ENCODE assay signal across 19 mouse cellular contexts in the genomic region with DNA sequence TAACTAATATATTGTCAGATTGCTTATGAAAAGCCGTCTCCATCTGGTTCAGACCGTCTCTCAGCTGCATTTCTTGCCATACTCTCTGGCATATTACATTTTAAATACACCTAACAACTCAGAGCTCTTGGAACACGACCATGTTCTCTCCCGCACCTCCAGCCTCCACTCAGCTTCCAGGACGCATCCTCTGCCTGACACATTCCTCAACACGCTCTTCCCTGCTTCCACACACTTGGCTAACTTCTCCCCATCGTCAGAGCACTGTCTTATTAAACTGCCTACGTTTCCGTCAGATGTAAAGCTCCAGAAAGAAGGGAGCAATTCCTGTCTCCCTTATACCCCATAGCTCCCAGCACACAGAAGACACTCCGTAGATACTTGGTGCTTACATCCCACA. TPM values are rescaled to one million over a fixed set of nuclear protein-coding genes. Genes with fewer than 3 reads are reported as not detected.
A peak's percentile ranks its signal among the peaks of the same experiment; 100 is the strongest.
DNase-seq lines count a peak whose midpoint lies in the region; ATAC-seq and TF ChIP-seq lines count a peak whose summit lies in the region.
"Had no signal": no experiment of that assay in that cellular context is flagged by ENCODE, and none has a peak within 500 bp of the region (broad histone marks: within the 10 kb centered on the region; RNA-seq: fewer than 3 reads in every experiment).

No protein-coding gene starts in this region.

- H3K4me3 ChIP-seq in thymus, adult 2 months (ENCODE audit: control insufficient read depth, insufficient read depth, low read length): no peak overlapping the region
- H3K4me3 ChIP-seq: embryonic facial prominence, embryonic 15.5 days; heart, embryonic 13.5 days; layer of hippocampus, adult 2 months; neural tube, embryonic 12.5 days had no signal

- ATAC-seq in cerebellum, adult (ENCODE audit: insufficient number of reproducible peaks, low FRiP score, low TSS enrichment): 0 out of 2 replicates have a peak, but pooled peaks have one; percentile 36

- TF ChIP-seq CTCF in thymus, adult 2 months (IDR thresholded peaks at IDR 0.05; ENCODE audit: borderline replicate concordance, control insufficient read depth, extremely low read depth, insufficient read depth, low read length, poor library complexity): no peak

- no peaks in the 10 kb centered on the region for H3K27me3 ChIP-seq in thymus, adult 2 months (ENCODE audit: control insufficient read depth, insufficient read depth, low read length)
- H3K27me3 ChIP-seq: embryonic facial prominence, embryonic 15.5 days; heart, embryonic 13.5 days; neural tube, embryonic 12.5 days had no signal

- DNase-seq in cerebellum, adult 18-20 months: no peak
- DNase-seq in left cerebral cortex, adult 11 months (ENCODE audit: low spot score): peak; percentile 25
- no peak for DNase-seq in left cerebral cortex, postnatal 4 days
- DNase-seq in brain, adult 2 months (ENCODE audit: low read depth, low spot score): peak; percentile 87
- peak; percentile 49 to 53 for DNase-seq in right cerebral cortex, adult 2 months (ENCODE audit: low spot score in 2 of 2)
- no peak for DNase-seq in ovary, adult 18-20 months (ENCODE audit: low spot score)
- DNase-seq in thymus, adult 2 months: no peak

- H3K27ac ChIP-seq in thymus, adult 2 months (ENCODE audit: control insufficient read depth, insufficient read depth, low read length): no peak overlapping the region
- H3K27ac ChIP-seq: embryonic facial prominence, embryonic 15.5 days; heart, embryonic 13.5 days; liver, embryonic 14.5 days; neural tube, embryonic 12.5 days had no signal

- H3K4me1 ChIP-seq in thymus, adult 2 months (replicated peaks; ENCODE audit: control insufficient read depth, insufficient read depth, low read length): no peaks in the 10 kb centered on the region
- H3K4me1 ChIP-seq: heart, embryonic 13.5 days; neural tube, embryonic 12.5 days had no signal

- peaks cover 33% of the 10 kb centered on the region for H3K36me3 ChIP-seq in thymus, adult 2 months (ENCODE audit: control insufficient read depth, insufficient read depth, low read length)

- no peak for TF ChIP-seq POLR2A in thymus, adult 2 months (IDR thresholded peaks at IDR 0.05; ENCODE audit: control insufficient read depth, extremely low read depth, insufficient read depth, low read length, poor library complexity)

- intact Hi-C loops in left cerebral cortex, postnatal 4 days (cut with DNase I): loop anchor here (2.0 to 5.0 kb wide), 5 partner anchors 96 to 551 kb away; a partner anchor contains a TSS

- 96% methylated on average over 10 of the region's 10 CpGs for WGBS in thymus, adult 2 months

RNA-seq across cellular contexts. Expression of a gene that starts 14.9 kb away (rescaled TPM):
- total RNA-seq in left cerebral cortex, postnatal 4 days (2021): 100 to 1,000 TPM; 115 to 118 TPM
- 167 and 194 TPM in 2 replicates for polyA plus RNA-seq in thymus, adult 2 months (2012; rRNA removed)

RNA-seq across cellular contexts. Expression of a gene that starts 15.6 kb away (rescaled TPM):
- 10 to 100 TPM; 24.4 to 27.4 TPM for total RNA-seq in left cerebral cortex, postnatal 4 days (2021)
- polyA plus RNA-seq in thymus, adult 2 months (2012; rRNA removed): 13.8 and 14.7 TPM in 2 replicates

RNA-seq across cellular contexts. Expression of a gene that starts 45.6 kb away (rescaled TPM):
- total RNA-seq in left cerebral cortex, postnatal 4 days (2021): not detected
- polyA plus RNA-seq in thymus, adult 2 months (2012; rRNA removed): 0.92 and 1.0 TPM in 2 replicates
- total RNA-seq: adrenal gland, adult 8-10 months; granulocyte monocyte progenitor cell, adult 5-6 weeks; layer of hippocampus, adult 2 months; megakaryocyte, adult 5-6 weeks; midbrain, postnatal 0 days had no signal
- polyA plus RNA-seq: heart, embryonic 13.5 days; kidney, embryonic 16.5 days; limb, embryonic 11.5 days; liver, embryonic 14.5 days; midbrain, postnatal 0 days; neural tube, embryonic 12.5 days had no signal

Comparison
In these comparisons a context has a peak if more than half of its experiments do, and no peak if none do; other contexts are left out.
1. DNase-seq: peak in left cerebral cortex, adult 11 months (single experiment), brain, adult 2 months (single experiment) and right cerebral cortex, adult 2 months (2 of 2); none in cerebellum, adult 18-20 months (0 of 2), left cerebral cortex, postnatal 4 days (single experiment), ovary, adult 18-20 months (single experiment) and thymus, adult 2 months (single experiment).